Mouse (Mus musculus): ENCODE data around the gene Aftph. TPM values are rescaled to one million over a fixed set of nuclear protein-coding genes. Genes with fewer than 3 reads are reported as not detected.

Aftph gene
- total RNA-seq, 2 experiments from 2014 or later, result 57.6 to 61.1 TPM

GRCm38 (mm10) chr11:20729403-20729802 is 12.0 kb downstream of the Aftph start:
- DNase-seq (ENCODE audit: low spot score in 2 of 2), result no peak

- DNase-seq (ENCODE audit: low spot score in 2 of 2), result no peak
These were observed 13.3 kb downstream of the Aftph start for GRCm38 (mm10) chr11:20728044-20728443.

GRCm38 (mm10) chr11:20723572-20723971 is 17.8 kb downstream of the Aftph start:
- no peak for DNase-seq (ENCODE audit: low spot score in 2 of 2)

- DNase-seq (ENCODE audit: low spot score in 2 of 2), result no peak
These were observed 29.2 kb downstream of the Aftph start for GRCm38 (mm10) chr11:20712068-20712671.

GRCm38 (mm10) chr11:20691000-20691399 is 50.4 kb downstream of the Aftph start:
- DNase-seq (ENCODE audit: low spot score in 2 of 2), result peak; percentile 38 to 67

GRCm38 (mm10) chr11:20681679-20682078 is 59.7 kb downstream of the Aftph start:
- DNase-seq (ENCODE audit: low spot score in 2 of 2), result no peak

GRCm38 (mm10) chr11:20680781-20681180 is 60.6 kb downstream of the Aftph start:
- DNase-seq (ENCODE audit: low spot score in 2 of 2), result no peak

- no peak for DNase-seq (ENCODE audit: low spot score in 2 of 2)
These were observed 62.0 kb downstream of the Aftph start for GRCm38 (mm10) chr11:20679396-20679795.

- DNase-seq (ENCODE audit: low spot score in 2 of 2), result no peak
These were observed 68.9 kb downstream of the Aftph start for GRCm38 (mm10) chr11:20672513-20672912.

- no peak for DNase-seq (ENCODE audit: low spot score in 2 of 2)
These were observed 69.5 kb downstream of the Aftph start for GRCm38 (mm10) chr11:20671789-20672392.

- DNase-seq (ENCODE audit: low spot score in 2 of 2), result no peak
These were observed 76.5 kb downstream of the Aftph start for GRCm38 (mm10) chr11:20664878-20665277.

GRCm38 (mm10) chr11:20663580-20664198 is 77.7 kb downstream of the Aftph start:
- DNase-seq (ENCODE audit: low spot score in 2 of 2), result no peak

- DNase-seq (ENCODE audit: low spot score in 2 of 2), result no peak
These were observed 78.6 kb downstream of the Aftph start for GRCm38 (mm10) chr11:20662811-20663210.

GRCm38 (mm10) chr11:20661652-20662051 is 79.7 kb downstream of the Aftph start:
- DNase-seq (ENCODE audit: low spot score in 2 of 2), result no peak

- DNase-seq (ENCODE audit: low spot score in 2 of 2), result no peak
These were observed 81.0 kb downstream of the Aftph start for GRCm38 (mm10) chr11:20660111-20661097.

GRCm38 (mm10) chr11:20659094-20659493 is 82.3 kb downstream of the Aftph start:
- DNase-seq (ENCODE audit: low spot score in 2 of 2), result no peak

GRCm38 (mm10) chr11:20656711-20657057 is 84.7 kb downstream of the Aftph start:
- DNase-seq (ENCODE audit: low spot score in 2 of 2), result peak in 1 of 2 experiments; percentile 31

GRCm38 (mm10) chr11:20655795-20656710 is 85.3 kb downstream of the Aftph start:
- DNase-seq (ENCODE audit: low spot score in 2 of 2), result peak; percentile 61 to 66

- no peak for DNase-seq (ENCODE audit: low spot score in 2 of 2)
These were observed 90.2 kb downstream of the Aftph start for GRCm38 (mm10) chr11:20651166-20651565.

- DNase-seq (ENCODE audit: low spot score in 2 of 2), result peak; percentile 43 to 64
These were observed 91.3 kb downstream of the Aftph start for GRCm38 (mm10) chr11:20650006-20650639.
